Mouse (Mus musculus) midbrain, postnatal 0 days (tissue): ENCODE measurements around the gene Orc6. TPM values are rescaled to one million over a fixed set of nuclear protein-coding genes. Genes with fewer than 3 reads are reported as not detected.

Experiments used
- ATAC-seq: fragments of 200-750 bp; cut with Nextera tagmentation; 2 replicates; pipeline ENCODE4 v1.8.0; 2017; ENCODE audit warnings: moderate number of reproducible peaks, mild to moderate bottlenecking, moderate TSS enrichment, moderate library complexity; ENCODE audit not compliant: low FRiP score
- DNase-seq: peaks from one replicate; pipeline ENCODE4 v3.0.0-alpha.2; 2015; ENCODE audit warnings: low spot score
- H3K27ac ChIP-seq: fragments of 300-500 bp; sonication (generic); 2 replicates; pipeline ENCODE4 v1.5.1; 2014; ENCODE audit warnings: low read depth, mild to moderate bottlenecking, low read length, mixed read lengths
- H3K27me3 ChIP-seq: fragments of 300-500 bp; sonication (generic); 2 replicates; pipeline ENCODE4 v1.6.1; 2014; ENCODE audit warnings: low read length, control low read depth, mixed read lengths; ENCODE audit not compliant: insufficient read depth
- H3K36me3 ChIP-seq: fragments of 300-500 bp; sonication (generic); 2 replicates; pipeline ENCODE4 v1.6.1; 2014; ENCODE audit warnings: low read length, control low read depth, mixed read lengths; ENCODE audit not compliant: insufficient read depth
- H3K4me1 ChIP-seq: fragments of 300-500 bp; sonication (generic); 2 replicates; pipeline ENCODE4 v1.6.1; 2014; ENCODE audit warnings: mild to moderate bottlenecking, control low read depth, antibody characterized with exemption, low read length, mixed read lengths; ENCODE audit not compliant: insufficient read depth
- H3K4me2 ChIP-seq: fragments of 300-500 bp; sonication (generic); 2 replicates; pipeline ENCODE4 v1.6.1; 2014; ENCODE audit warnings: low read depth, mild to moderate bottlenecking, low read length, mixed read lengths; ENCODE audit not compliant: poor library complexity, severe bottlenecking
- H3K4me3 ChIP-seq: fragments of 300-500 bp; sonication (generic); 2 replicates; pipeline ENCODE4 v1.5.1; 2014; ENCODE audit warnings: low read depth, mild to moderate bottlenecking, low read length, moderate library complexity
- H3K9ac ChIP-seq: fragments of 300-500 bp; sonication (generic); replicated peaks from 2 replicates; pipeline ENCODE4 v1.6.1; 2014; ENCODE audit warnings: mild to moderate bottlenecking, low read length, moderate library complexity, mixed read lengths; ENCODE audit not compliant: poor library complexity, severe bottlenecking
- H3K9me3 ChIP-seq: fragments of 300-500 bp; sonication (generic); 2 replicates; pipeline ENCODE4 v1.6.1; 2016; ENCODE audit warnings: low read length, control low read depth
- CTCF ChIP-seq: IDR thresholded peaks from 2 replicates; pipeline ENCODE4 v1.5.1; 2016; ENCODE audit warnings: antibody characterized with exemption, mild to moderate bottlenecking
- WGBS: fragments of 180-500 bp; shearing (Covaris S2); extraction: QIAGEN DNeasy Blood & Tissue Kit; methylation state at CpG from one replicate; pipeline ENCODE4 v1.1.7; 2014; 5-methylcytosine and 5-hydroxymethylcytosine counted together
- polyA plus RNA-seq: library from polyadenylated mRNA; unstranded; fragments of >200 nt; fragmentation: Nextera tagmentation; extraction: Ambion mirVana; gene quantifications from 2 replicates; pipeline ENCODE4 v1.2.1, GENCODE M21; 2015
- total RNA-seq: library from RNA; depleted of rRNA; stranded (reverse); fragments of >200 nt; gene quantifications from 2 replicates; pipeline ENCODE4 v1.2.3, GENCODE M21; 2014; rRNA removed

Gene Orc6
- 33.4 and 42.6 TPM in 2 replicates for total RNA-seq
- 60.0 and 65.7 TPM in 2 replicates for polyA plus RNA-seq

- WGBS: under 1% methylated on average over 61 of the region's 63 CpGs
- Histone ChIP-seq H3K4me2 (peak within 1 kb of the TSS; percentile 71), H3K4me3 (peak within 1 kb of the TSS; percentile 88), H3K9me3 (no peaks in the 10 kb centered on the region), H3K36me3 (peaks cover 5% of the 10 kb centered on the region), H3K27me3 (no peaks in the 10 kb centered on the region), H3K27ac (peak within 1 kb of the TSS; percentile 96), H3K9ac (peak within 1 kb of the TSS; percentile 89), H3K4me1 (peaks cover 14% of the 10 kb centered on the region; the same call in 1 of the 2 replicates)
- peak; percentile 99 for DNase-seq
- peak; percentile 98 for ATAC-seq
- no peak for TF ChIP-seq CTCF
Measured at GRCm38 (mm10) chr8:85299434-85300077, at the start of gene Orc6, which contains the start of gene Vps35. Orc6 (plus strand) TSS chr8:85299632. Vps35 (minus strand) TSS chr8:85299802.

GRCm38 (mm10) chr8:85286846-85287245 is 12.6 kb upstream of the Orc6 start:
- Histone ChIP-seq H3K4me1 (no peaks in the 10 kb centered on the region), H3K4me3 (no peak overlapping the region), H3K27me3 (no peaks in the 10 kb centered on the region), H3K9me3 (no peaks in the 10 kb centered on the region), H3K27ac (no peak overlapping the region), H3K9ac (no peak overlapping the region), H3K36me3 (peaks cover 33% of the 10 kb centered on the region), H3K4me2 (no peak overlapping the region)
- no peak for ATAC-seq
- 93% methylated on average over 1 of the region's 1 CpGs for WGBS
- no peak for TF ChIP-seq CTCF
- no peak for DNase-seq

GRCm38 (mm10) chr8:85298600-85299433 is 615 bp upstream of the Orc6 start:
- WGBS: under 1% methylated on average over 52 of the region's 53 CpGs
- Histone ChIP-seq H3K27me3 (no peaks in the 10 kb centered on the region), H3K9ac (peak overlapping the region; percentile 89), H3K9me3 (no peaks in the 10 kb centered on the region), H3K27ac (peak overlapping the region; percentile 96), H3K4me1 (peaks cover 14% of the 10 kb centered on the region; the same call in 1 of the 2 replicates), H3K4me2 (peak overlapping the region; percentile 62), H3K36me3 (peaks cover 7% of the 10 kb centered on the region), H3K4me3 (peak overlapping the region; percentile 88)
- no peak for TF ChIP-seq CTCF
- peak; percentile 19 for DNase-seq
- ATAC-seq: no peak; the same call in none of the 2 replicates

- Histone ChIP-seq H3K9me3 (no peaks in the 10 kb centered on the region), H3K36me3 (peaks cover 16% of the 10 kb centered on the region), H3K27me3 (no peaks in the 10 kb centered on the region), H3K9ac (no peak overlapping the region), H3K27ac (no peak overlapping the region), H3K4me2 (no peak overlapping the region), H3K4me3 (no peak overlapping the region), H3K4me1 (peaks cover 14% of the 10 kb centered on the region; the same call in 1 of the 2 replicates)
- ATAC-seq (no peak), DNase-seq (no peak)
- 41% methylated on average over 1 of the region's 1 CpGs for WGBS
- no peak for TF ChIP-seq CTCF
Measured at GRCm38 (mm10) chr8:85301941-85302340, 2.5 kb downstream of the Orc6 start.

GRCm38 (mm10) chr8:85302931-85303330 is 3.5 kb downstream of the Orc6 start:
- Histone ChIP-seq H3K27ac (no peak overlapping the region), H3K9ac (no peak overlapping the region), H3K4me2 (no peak overlapping the region), H3K4me3 (no peak overlapping the region), H3K4me1 (peaks cover 8% of the 10 kb centered on the region; the same call in 1 of the 2 replicates), H3K9me3 (no peaks in the 10 kb centered on the region), H3K36me3 (peaks cover 21% of the 10 kb centered on the region), H3K27me3 (no peaks in the 10 kb centered on the region)
- ATAC-seq (no peak), DNase-seq (no peak)
- 89% methylated on average over 3 of the region's 3 CpGs for WGBS
- no peak for TF ChIP-seq CTCF
